Mouse (Mus musculus): ENCODE data around the gene Pgp. TPM values are rescaled to one million over a fixed set of nuclear protein-coding genes. Genes with fewer than 3 reads are reported as not detected.
A peak's percentile ranks its signal among the peaks of the same experiment; 100 is the strongest.
"Not testable (repeated sequence)": the region's sequence is repeated elsewhere in the genome, so short reads cannot be mapped to it uniquely, and the experiment has no call there.

The Pgp gene
- 65.0 and 65.2 TPM in 2 replicates for polyA plus RNA-seq (2014; fragmentation: Nextera tagmentation; extraction: Ambion mirVana)

DNA sequence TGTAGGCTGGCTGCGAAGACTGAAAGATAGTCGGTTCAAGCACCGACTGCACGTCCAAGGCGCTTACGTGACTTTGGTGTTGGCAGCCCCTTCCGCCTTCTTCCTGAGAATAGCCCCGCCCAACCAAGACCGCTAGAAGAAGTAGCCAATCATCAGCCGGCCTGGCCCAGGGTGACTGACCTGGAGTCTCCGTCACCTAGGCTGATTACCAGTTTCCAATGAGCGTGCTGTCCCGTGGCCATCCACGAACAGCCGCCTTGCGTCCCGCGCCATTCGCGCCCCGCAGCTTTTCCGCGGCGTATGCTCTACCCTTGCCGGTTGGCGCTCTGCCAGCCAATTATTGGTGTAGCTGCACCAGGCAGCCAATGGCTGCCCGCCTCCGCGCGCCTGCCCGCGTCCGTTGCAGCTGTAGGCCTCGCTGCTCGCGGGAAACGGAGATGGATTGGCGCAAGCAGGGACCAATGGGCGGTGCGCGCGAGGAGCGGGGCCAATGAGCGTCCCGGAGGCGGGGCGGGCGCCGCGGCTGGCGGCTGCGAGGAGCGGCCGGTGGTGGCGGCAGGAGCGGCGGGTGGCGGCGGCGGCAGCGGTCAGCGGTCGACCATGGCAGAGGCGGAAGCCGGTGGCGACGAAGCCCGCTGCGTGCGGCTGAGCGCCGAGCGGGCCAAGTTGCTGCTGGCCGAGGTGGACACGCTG, at the start of gene Pgp, which contains the start of gene E4f1:
Gene Pgp (plus strand): TSS at position 483 of the 693 bp plus-strand sequence.
Gene E4f1 (minus strand): TSS at position 404 of the 693 bp plus-strand sequence.
- Histone ChIP-seq H3K27me3 (ENCODE audit: control insufficient read depth, insufficient read depth, low read length) (no peaks in the 10 kb centered on the region), H3K36me3 (ENCODE audit: control insufficient read depth, insufficient read depth, low read length) (peaks cover 4% of the 10 kb centered on the region; the same call in 1 of the 2 replicates), H3K27ac (ENCODE audit: low read depth, low read length) (peak within 1 kb of the TSS; percentile 61), H3K4me3 (ENCODE audit: low read depth, low read length) (peak within 1 kb of the TSS; percentile 78), H3K9ac (ENCODE audit: low read length) (peak within 1 kb of the TSS; percentile 85), H3K4me2 (ENCODE audit: low read depth) (peak within 1 kb of the TSS; percentile 98), H3K4me1 (ENCODE audit: control insufficient read depth, insufficient read depth, low read length) (peaks cover 16% of the 10 kb centered on the region), H3K9me3 (ENCODE audit: control insufficient read depth, low read length) (no peaks in the 10 kb centered on the region)
- ATAC-seq (ENCODE audit: insufficient read depth, low FRiP score, low TSS enrichment) (peak; percentile 97), DNase-seq (ENCODE audit: low spot score) (peak; percentile 99)
- under 1% methylated on average over 71 of the region's 75 CpGs for WGBS

DNA sequence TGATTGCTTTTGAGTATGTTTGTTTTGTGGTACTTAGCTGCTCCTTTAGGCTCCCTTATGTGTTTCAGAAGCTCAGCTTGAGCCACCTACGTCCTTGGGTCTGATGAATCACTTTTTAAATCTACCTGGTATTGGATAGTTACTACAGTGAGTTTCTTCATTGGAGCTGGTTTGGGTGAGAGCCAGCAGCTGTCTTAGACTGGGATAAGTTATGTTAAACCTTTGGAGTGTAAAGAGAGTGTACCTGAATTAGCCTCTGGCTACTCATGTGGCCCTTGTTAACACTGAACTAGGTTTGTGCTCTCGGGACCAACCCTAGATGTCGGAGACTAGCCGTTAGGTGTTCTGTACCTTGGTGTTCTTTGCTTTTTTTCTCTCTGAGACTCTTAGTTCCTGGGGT, 47.1 kb upstream of the Pgp start:
- Histone ChIP-seq H3K9me3 (ENCODE audit: control insufficient read depth, low read length) (no peaks in the 10 kb centered on the region), H3K36me3 (ENCODE audit: control insufficient read depth, insufficient read depth, low read length) (peaks cover 43% of the 10 kb centered on the region), H3K4me2 (ENCODE audit: low read depth) (no peak overlapping the region), H3K4me1 (ENCODE audit: control insufficient read depth, insufficient read depth, low read length) (peaks cover 4% of the 10 kb centered on the region; the same call in 1 of the 2 replicates), H3K27me3 (ENCODE audit: control insufficient read depth, insufficient read depth, low read length) (no peaks in the 10 kb centered on the region), H3K4me3 (ENCODE audit: low read depth, low read length) (no peak overlapping the region), H3K27ac (ENCODE audit: low read depth, low read length) (no peak overlapping the region), H3K9ac (ENCODE audit: low read length) (no peak overlapping the region)
- DNase-seq (ENCODE audit: low spot score) (no peak), ATAC-seq (ENCODE audit: insufficient read depth, low FRiP score, low TSS enrichment) (no peak)
- WGBS = 95% methylated on average over 4 of the region's 4 CpGs

DNA sequence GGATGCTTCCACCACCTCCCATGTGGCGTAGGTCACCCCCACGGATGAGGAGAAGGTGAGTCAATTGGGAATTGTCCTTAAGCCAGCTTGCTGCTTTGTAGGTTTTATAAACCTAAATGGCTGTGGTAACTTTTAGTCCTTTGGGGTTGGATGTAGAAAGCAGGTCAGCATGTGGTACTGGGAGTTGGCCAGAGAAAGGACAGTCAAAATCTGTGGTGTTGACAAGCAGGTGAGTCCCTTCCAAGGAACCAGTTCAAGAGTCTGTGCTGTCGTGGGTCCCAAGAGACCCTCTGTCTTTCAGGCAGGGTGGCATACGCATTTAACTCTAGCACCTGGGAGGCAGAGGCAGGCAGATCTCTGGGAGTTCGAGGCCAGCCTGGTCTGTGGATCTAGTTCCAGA, 45.7 kb upstream of the Pgp start:
- no peaks in the 10 kb centered on the region for H3K9me3 ChIP-seq (ENCODE audit: control insufficient read depth, low read length)
- H3K4me3 ChIP-seq (ENCODE audit: low read depth, low read length) = no peak overlapping the region
- H3K4me2 ChIP-seq (ENCODE audit: low read depth) = no peak overlapping the region
- H3K9ac ChIP-seq (ENCODE audit: low read length) = no peak overlapping the region
- H3K27me3 ChIP-seq (ENCODE audit: control insufficient read depth, insufficient read depth, low read length) = no peaks in the 10 kb centered on the region
- H3K4me1 ChIP-seq (ENCODE audit: control insufficient read depth, insufficient read depth, low read length) = peaks cover 4% of the 10 kb centered on the region; the same call in 1 of the 2 replicates
- ATAC-seq (ENCODE audit: insufficient read depth, low FRiP score, low TSS enrichment) (no peak), DNase-seq (ENCODE audit: low spot score) (no peak)
- no peak overlapping the region for H3K27ac ChIP-seq (ENCODE audit: low read depth, low read length)
- WGBS = 93% methylated on average over 5 of the region's 5 CpGs
- peaks cover 35% of the 10 kb centered on the region for H3K36me3 ChIP-seq (ENCODE audit: control insufficient read depth, insufficient read depth, low read length)

DNA sequence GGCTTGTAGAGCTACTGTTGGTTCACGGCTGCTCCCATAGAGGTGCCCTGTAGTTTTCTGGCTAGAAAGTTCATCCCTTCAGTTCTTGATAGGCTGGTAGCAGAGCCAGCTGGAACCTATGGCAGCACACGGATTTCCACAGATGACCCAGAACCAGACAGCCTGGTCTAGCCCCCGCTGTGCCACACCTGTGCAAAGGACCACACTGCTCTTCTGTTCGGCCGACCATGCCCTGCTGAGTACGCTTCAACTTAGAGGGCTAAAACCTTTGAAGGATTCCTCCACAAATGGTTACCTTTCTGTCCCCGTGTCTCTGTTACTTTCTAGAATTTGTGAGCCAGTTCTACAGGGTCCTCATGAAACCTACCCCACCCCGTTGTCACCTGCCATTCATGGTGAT, 44.9 kb upstream of the Pgp start:
- not testable (repeated sequence) for H3K9me3 ChIP-seq (ENCODE audit: control insufficient read depth, low read length); H3K27me3 ChIP-seq (ENCODE audit: control insufficient read depth, insufficient read depth, low read length); H3K9ac ChIP-seq (ENCODE audit: low read length); H3K4me1 ChIP-seq (ENCODE audit: control insufficient read depth, insufficient read depth, low read length); ATAC-seq (ENCODE audit: insufficient read depth, low FRiP score, low TSS enrichment); DNase-seq (ENCODE audit: low spot score); H3K4me2 ChIP-seq (ENCODE audit: low read depth); H3K4me3 ChIP-seq (ENCODE audit: low read depth, low read length); H3K27ac ChIP-seq (ENCODE audit: low read depth, low read length)
- 96% methylated on average over 4 of the region's 8 CpGs for WGBS
- peaks cover 29% of the 10 kb centered on the region for H3K36me3 ChIP-seq (ENCODE audit: control insufficient read depth, insufficient read depth, low read length)

DNA sequence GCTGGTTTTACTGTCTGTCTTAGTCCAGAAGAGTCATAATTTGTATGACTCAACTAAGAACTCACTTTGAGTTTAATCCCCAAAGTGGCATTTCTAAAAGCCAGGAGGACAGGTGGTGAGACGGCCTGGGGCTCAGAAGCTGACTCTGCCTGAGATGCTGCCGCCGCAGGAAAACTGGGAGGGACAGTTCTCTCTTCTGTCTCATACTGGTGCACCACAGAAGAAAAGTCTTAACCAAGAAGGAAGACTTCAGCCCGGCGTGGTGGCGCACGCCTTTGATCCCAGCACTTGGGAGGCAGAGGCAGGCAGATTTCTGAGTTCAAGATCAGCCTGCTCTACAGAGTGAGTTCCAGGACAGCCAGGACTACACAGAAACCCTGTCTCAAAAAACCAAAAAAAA, 44.3 kb upstream of the Pgp start:
- Histone ChIP-seq H3K27ac (ENCODE audit: low read depth, low read length) (no peak overlapping the region), H3K4me3 (ENCODE audit: low read depth, low read length) (no peak overlapping the region), H3K9me3 (ENCODE audit: control insufficient read depth, low read length) (no peaks in the 10 kb centered on the region), H3K4me1 (ENCODE audit: control insufficient read depth, insufficient read depth, low read length) (peaks cover 4% of the 10 kb centered on the region; the same call in 1 of the 2 replicates), H3K9ac (ENCODE audit: low read length) (no peak overlapping the region; the same call in 1 of the 2 replicates), H3K36me3 (ENCODE audit: control insufficient read depth, insufficient read depth, low read length) (peaks cover 23% of the 10 kb centered on the region), H3K27me3 (ENCODE audit: control insufficient read depth, insufficient read depth, low read length) (no peaks in the 10 kb centered on the region), H3K4me2 (ENCODE audit: low read depth) (no peak overlapping the region)
- WGBS = 89% methylated on average over 7 of the region's 7 CpGs
- ATAC-seq (ENCODE audit: insufficient read depth, low FRiP score, low TSS enrichment) = peak; percentile 2; the same call in 1 of the 2 replicates
- DNase-seq (ENCODE audit: low spot score) = no peak

DNA sequence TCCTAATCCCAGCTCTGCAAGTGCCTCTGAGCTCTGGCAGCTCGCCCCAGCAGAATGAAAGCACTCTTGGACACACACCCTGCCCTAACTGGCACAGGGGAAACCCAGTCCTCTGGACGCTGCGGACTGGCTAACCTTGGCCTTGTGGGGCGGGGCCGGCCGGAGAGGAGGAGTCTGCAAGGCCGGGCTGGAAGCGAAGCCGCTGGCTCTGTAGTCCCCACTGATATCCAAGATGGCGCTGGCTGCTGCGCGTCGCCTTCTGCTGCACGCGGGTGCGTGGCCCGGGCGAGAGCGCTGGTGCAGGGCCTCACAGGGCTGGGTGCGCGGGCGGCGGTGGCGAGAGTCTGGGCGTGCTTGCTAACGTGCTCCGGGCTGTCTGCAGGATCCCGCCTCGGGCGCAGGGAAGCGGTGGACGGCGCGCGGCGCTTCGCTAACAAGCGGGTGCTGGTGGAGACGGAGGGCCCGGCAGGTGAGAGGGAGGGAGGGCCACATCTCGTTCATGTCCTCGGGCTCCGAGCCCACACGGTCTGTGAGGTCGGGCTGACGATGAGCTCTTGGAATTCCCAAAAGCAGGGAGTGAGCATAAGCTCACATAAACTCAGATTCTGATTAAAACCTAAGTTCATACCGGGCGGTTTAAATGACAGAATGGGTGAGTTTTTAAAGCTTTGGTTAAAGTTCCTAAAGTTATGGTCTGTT, 43.6 kb upstream of the Pgp start, which contains the start of gene Eci1:
Gene Eci1 (plus strand): TSS at position 171 of the 699 bp plus-strand sequence.
- Histone ChIP-seq H3K27ac (ENCODE audit: low read depth, low read length) (peak within 1 kb of the TSS; percentile 92), H3K9ac (ENCODE audit: low read length) (peak within 1 kb of the TSS; percentile 90), H3K4me3 (ENCODE audit: low read depth, low read length) (peak within 1 kb of the TSS; percentile 70), H3K36me3 (ENCODE audit: control insufficient read depth, insufficient read depth, low read length) (peaks cover 16% of the 10 kb centered on the region), H3K4me2 (ENCODE audit: low read depth) (peak within 1 kb of the TSS; percentile 68), H3K4me1 (ENCODE audit: control insufficient read depth, insufficient read depth, low read length) (peaks cover 4% of the 10 kb centered on the region; the same call in 1 of the 2 replicates), H3K9me3 (ENCODE audit: control insufficient read depth, low read length) (no peaks in the 10 kb centered on the region), H3K27me3 (ENCODE audit: control insufficient read depth, insufficient read depth, low read length) (no peaks in the 10 kb centered on the region)
- DNase-seq (ENCODE audit: low spot score) = peak; percentile 91
- WGBS = under 1% methylated on average over 48 of the region's 48 CpGs
- ATAC-seq (ENCODE audit: insufficient read depth, low FRiP score, low TSS enrichment) = peak; percentile 99

DNA sequence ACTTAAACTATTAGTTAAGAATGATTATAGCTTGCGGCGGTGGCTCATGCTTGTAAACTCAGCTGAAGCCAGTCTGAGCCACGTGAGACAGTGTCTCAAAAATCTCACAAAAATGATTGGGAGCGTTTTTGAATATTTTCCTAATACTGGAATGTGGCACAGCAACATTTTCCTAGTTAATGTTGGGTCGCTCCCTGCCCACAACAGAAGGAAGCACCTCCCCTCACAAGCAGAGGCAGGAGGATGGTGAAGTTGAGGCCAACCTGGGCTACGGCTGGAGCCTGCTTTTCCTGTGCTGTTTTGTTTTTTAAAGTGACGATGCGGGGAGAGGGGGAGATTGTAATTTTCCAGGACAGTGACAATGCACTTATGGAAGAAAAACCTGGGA, 43.0 kb upstream of the Pgp start:
- WGBS = 11% methylated on average over 8 of the region's 8 CpGs
- Histone ChIP-seq H3K4me1 (ENCODE audit: control insufficient read depth, insufficient read depth, low read length) (peaks cover 4% of the 10 kb centered on the region; the same call in 1 of the 2 replicates), H3K27me3 (ENCODE audit: control insufficient read depth, insufficient read depth, low read length) (no peaks in the 10 kb centered on the region), H3K4me2 (ENCODE audit: low read depth) (peak overlapping the region; percentile 68), H3K9me3 (ENCODE audit: control insufficient read depth, low read length) (no peaks in the 10 kb centered on the region), H3K36me3 (ENCODE audit: control insufficient read depth, insufficient read depth, low read length) (peaks cover 15% of the 10 kb centered on the region), H3K9ac (ENCODE audit: low read length) (peak overlapping the region; percentile 90), H3K4me3 (ENCODE audit: low read depth, low read length) (peak overlapping the region; percentile 70), H3K27ac (ENCODE audit: low read depth, low read length) (peak overlapping the region; percentile 92; the same call in 1 of the 2 replicates)
- ATAC-seq (ENCODE audit: insufficient read depth, low FRiP score, low TSS enrichment) (no peak), DNase-seq (ENCODE audit: low spot score) (peak; percentile 21)

DNA sequence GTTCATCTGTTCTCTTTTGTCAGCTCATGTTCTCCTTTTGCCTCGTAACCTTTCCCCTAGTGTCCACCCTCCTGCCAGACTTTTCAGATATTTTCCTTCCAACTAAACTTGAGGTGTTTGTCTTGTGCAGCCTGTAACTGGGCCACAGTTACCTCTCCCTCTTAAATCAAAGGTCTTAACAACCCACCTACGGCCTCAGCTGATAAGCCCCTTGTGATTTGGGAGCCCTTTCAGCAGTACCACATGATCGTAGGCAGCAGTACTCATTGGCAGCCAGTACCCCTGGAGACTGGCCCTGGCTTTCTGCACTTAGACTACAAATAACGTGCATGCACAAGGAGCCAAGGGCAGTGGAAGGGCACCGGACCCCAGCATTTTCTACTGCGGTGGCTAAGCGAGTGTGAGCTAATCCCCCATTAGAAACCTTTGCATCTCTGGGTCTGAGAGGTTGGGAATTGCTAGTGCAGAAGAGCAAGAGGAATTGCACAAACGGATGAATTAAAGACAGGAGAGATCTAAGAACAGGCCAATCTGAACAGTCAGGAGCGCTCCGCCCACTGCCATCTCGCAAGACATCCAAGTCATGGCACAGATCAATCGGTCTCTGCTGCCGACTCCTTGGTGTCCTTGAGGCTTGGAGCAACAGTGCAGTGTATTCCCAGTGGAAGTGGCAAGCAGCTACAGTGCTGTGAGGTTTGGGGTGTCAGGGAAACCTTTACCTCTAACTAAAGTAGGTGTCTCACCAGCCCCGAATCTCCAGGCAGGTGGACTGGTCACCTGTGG, 40.8 kb upstream of the Pgp start:
- Histone ChIP-seq H3K36me3 (ENCODE audit: control insufficient read depth, insufficient read depth, low read length) (peaks cover 2% of the 10 kb centered on the region; the same call in 1 of the 2 replicates), H3K4me2 (ENCODE audit: low read depth) (no peak overlapping the region), H3K4me3 (ENCODE audit: low read depth, low read length) (no peak overlapping the region), H3K4me1 (ENCODE audit: control insufficient read depth, insufficient read depth, low read length) (peaks cover 4% of the 10 kb centered on the region; the same call in 1 of the 2 replicates), H3K27ac (ENCODE audit: low read depth, low read length) (no peak overlapping the region), H3K27me3 (ENCODE audit: control insufficient read depth, insufficient read depth, low read length) (no peaks in the 10 kb centered on the region), H3K9ac (ENCODE audit: low read length) (no peak overlapping the region), H3K9me3 (ENCODE audit: control insufficient read depth, low read length) (no peaks in the 10 kb centered on the region)
- WGBS = 88% methylated on average over 14 of the region's 14 CpGs
- DNase-seq (ENCODE audit: low spot score) (no peak), ATAC-seq (ENCODE audit: insufficient read depth, low FRiP score, low TSS enrichment) (no peak)

Data from neural tube, embryonic 11.5 days (tissue).